ENCODE assay signal across 17 mouse cellular contexts in genomic region chr5:149071546-149071945, GRCm38 (mm10).
DNase-seq lines count a peak whose midpoint lies in the region; ATAC-seq and TF ChIP-seq lines count a peak whose summit lies in the region.
"Had no signal": no experiment of that assay in that cellular context is flagged by ENCODE, and none has a peak within 500 bp of the region (broad histone marks: within the 10 kb centered on the region; RNA-seq: fewer than 3 reads in every experiment).

No protein-coding gene starts in this region.

- no peak for TF ChIP-seq EP300 in CH12.LX (IDR thresholded peaks at IDR 0.05; ENCODE audit: low read length)

- no peak for DNase-seq in forebrain, postnatal 0 days
- no peak for DNase-seq in forebrain, embryonic 11.5 days (ENCODE audit: low spot score)
- DNase-seq in liver, adult 2 months (ENCODE audit: extremely low read depth, low read depth, low spot score): no peak
- DNase-seq in liver, embryonic 11.5 days (ENCODE audit: low spot score): no peak
- DNase-seq in CH12.LX (ENCODE audit: extremely low read depth): no peak
- no peak for DNase-seq in ovary, postnatal 10 days (ENCODE audit: low spot score)
- DNase-seq: adrenal gland, adult 8-10 months; B cell, adult 2 months; cerebellum, postnatal 10 days; heart, postnatal 10 days; right cerebral cortex, postnatal 4 days; thymus, postnatal 25 days had no signal

- in situ Hi-C loops in CH12.LX (cut with MboI; ENCODE audit: low pct_ligation_motif_present, low pct_unique_long_range_greater_than_20kb, low sequenced_read_pairs): no loop called here

- no peaks in the 10 kb centered on the region for H3K9me3 ChIP-seq in forebrain, postnatal 0 days (ENCODE audit: low read length)
- H3K9me3 ChIP-seq in forebrain, embryonic 11.5 days (ENCODE audit: control insufficient read depth, low read length): no peaks in the 10 kb centered on the region
- H3K9me3 ChIP-seq in liver, embryonic 11.5 days (ENCODE audit: control insufficient read depth, low read length): no peaks in the 10 kb centered on the region
- peaks cover 18% of the 10 kb centered on the region for H3K9me3 ChIP-seq in CH12.LX (replicated peaks; ENCODE audit: low read length)
- H3K9me3 ChIP-seq: hindbrain, embryonic 15.5 days; lung, embryonic 15.5 days; midbrain, embryonic 12.5 days had no signal

- no peak overlapping the region for H3K27ac ChIP-seq in forebrain, postnatal 0 days (ENCODE audit: low read depth, low read length)
- H3K27ac ChIP-seq in forebrain, embryonic 11.5 days (ENCODE audit: low read depth, low read length): no peak overlapping the region
- no peak overlapping the region for H3K27ac ChIP-seq in liver, adult 2 months (replicated peaks; ENCODE audit: insufficient read depth, low read depth, low read length)
- no peak overlapping the region for H3K27ac ChIP-seq in liver, embryonic 11.5 days (ENCODE audit: low read depth, low read length)
- H3K27ac ChIP-seq in CH12.LX (ENCODE audit: insufficient read depth, low read depth): no peak overlapping the region
- H3K27ac ChIP-seq in bone marrow macrophage, adult 2 months (ENCODE audit: insufficient read depth, low read depth, low read length): no peak overlapping the region
- H3K27ac ChIP-seq: hindbrain, embryonic 15.5 days; lung, embryonic 15.5 days; midbrain, embryonic 12.5 days had no signal

- H3K79me2 ChIP-seq in liver, adult 2 months (ENCODE audit: control insufficient read depth, insufficient read depth, low read length): no peaks in the 10 kb centered on the region
- no peaks in the 10 kb centered on the region for H3K79me2 ChIP-seq in CH12.LX (replicated peaks; ENCODE audit: control insufficient read depth, extremely low read depth, insufficient read depth, poor library complexity, severe bottlenecking)

- H3K4me1 ChIP-seq in forebrain, postnatal 0 days (ENCODE audit: insufficient read depth): no peaks in the 10 kb centered on the region
- H3K4me1 ChIP-seq in forebrain, embryonic 11.5 days (replicated peaks; ENCODE audit: control insufficient read depth, insufficient read depth, low read length): no peaks in the 10 kb centered on the region
- H3K4me1 ChIP-seq in liver, adult 2 months (ENCODE audit: control insufficient read depth, insufficient read depth, low read length): no peaks in the 10 kb centered on the region
- peaks cover 3% of the 10 kb centered on the region; the same call in 1 of the 2 replicates for H3K4me1 ChIP-seq in liver, embryonic 11.5 days (replicated peaks; ENCODE audit: control insufficient read depth, insufficient read depth, low read length)
- peaks cover 8 to 14% of the 10 kb centered on the region in 2 experiments for H3K4me1 ChIP-seq in CH12.LX (ENCODE audit: control insufficient read depth in 1 of 2, insufficient read depth in 2 of 2)
- H3K4me1 ChIP-seq in bone marrow macrophage, adult 2 months (ENCODE audit: control insufficient read depth, insufficient read depth, low read length): 0 out of 2 replicates have a peak, but pooled peaks cover 3% of the 10 kb centered on the region
- H3K4me1 ChIP-seq: hindbrain, embryonic 15.5 days; lung, embryonic 15.5 days; midbrain, embryonic 12.5 days had no signal

- ATAC-seq in forebrain, postnatal 0 days: no peak
- no peak for ATAC-seq in forebrain, embryonic 11.5 days (replicated peaks; ENCODE audit: low FRiP score)
- ATAC-seq in liver, embryonic 11.5 days (replicated peaks; ENCODE audit: low FRiP score): no peak
- no peak for ATAC-seq in granulocyte monocyte progenitor cell, adult 5-6 weeks (replicated peaks; ENCODE audit: poor library complexity, severe bottlenecking)

- TF ChIP-seq POLR2A in liver, adult 2 months (IDR thresholded peaks at IDR 0.05; ENCODE audit: extremely low read depth, insufficient read depth, low read length): no peak
- no peak for TF ChIP-seq POLR2A in CH12.LX (IDR thresholded peaks at IDR 0.05; ENCODE audit: low read depth, low read length)
- no peak for TF ChIP-seq POLR2A in bone marrow macrophage, adult 2 months (IDR thresholded peaks at IDR 0.05; ENCODE audit: borderline replicate concordance, low read depth, low read length)

- WGBS in forebrain, postnatal 0 days: 94% methylated on average over 5 of the region's 5 CpGs
- 95% methylated on average over 5 of the region's 5 CpGs for WGBS in forebrain, embryonic 11.5 days
- WGBS in liver, adult 2 months: 96% methylated on average over 5 of the region's 5 CpGs
- WGBS in liver, embryonic 11.5 days: 91% methylated on average over 5 of the region's 5 CpGs

- H3K36me3 ChIP-seq in forebrain, postnatal 0 days (ENCODE audit: insufficient read depth): no peaks in the 10 kb centered on the region
- H3K36me3 ChIP-seq in forebrain, embryonic 11.5 days (ENCODE audit: control insufficient read depth, insufficient read depth, low read length): no peaks in the 10 kb centered on the region
- H3K36me3 ChIP-seq in liver, adult 2 months (ENCODE audit: control insufficient read depth, insufficient read depth, low read length): no peaks in the 10 kb centered on the region
- no peaks in the 10 kb centered on the region for H3K36me3 ChIP-seq in liver, embryonic 11.5 days (ENCODE audit: control insufficient read depth, insufficient read depth, low read length)
- no peaks in the 10 kb centered on the region for H3K36me3 ChIP-seq in CH12.LX (replicated peaks in 1 of 2; ENCODE audit: control insufficient read depth in 1 of 2, insufficient read depth in 1 of 2, low read length in 1 of 2)
- H3K36me3 ChIP-seq: hindbrain, embryonic 15.5 days; lung, embryonic 15.5 days; midbrain, embryonic 12.5 days had no signal

- H3K4me2 ChIP-seq in forebrain, postnatal 0 days (ENCODE audit: low read depth): no peak overlapping the region
- H3K4me2 ChIP-seq in forebrain, embryonic 11.5 days (ENCODE audit: low read depth, low read length, severe bottlenecking): no peak overlapping the region
- H3K4me2 ChIP-seq in liver, embryonic 11.5 days: no peak overlapping the region
- H3K4me2 ChIP-seq in CH12.LX (ENCODE audit: insufficient read depth, low read depth, poor library complexity, severe bottlenecking): no peak overlapping the region
- H3K4me2 ChIP-seq: hindbrain, embryonic 15.5 days; lung, embryonic 15.5 days; midbrain, embryonic 12.5 days had no signal

- H3K27me3 ChIP-seq in forebrain, postnatal 0 days (ENCODE audit: insufficient read depth, low read length): no peaks in the 10 kb centered on the region
- H3K27me3 ChIP-seq in forebrain, embryonic 11.5 days (ENCODE audit: control insufficient read depth, insufficient read depth, low read length): no peaks in the 10 kb centered on the region
- no peaks in the 10 kb centered on the region for H3K27me3 ChIP-seq in liver, adult 2 months (ENCODE audit: control insufficient read depth, insufficient read depth, low read length)
- no peaks in the 10 kb centered on the region for H3K27me3 ChIP-seq in liver, embryonic 11.5 days (replicated peaks; ENCODE audit: control insufficient read depth, insufficient read depth, low read length)
- no peaks in the 10 kb centered on the region for H3K27me3 ChIP-seq in CH12.LX (replicated peaks)
- H3K27me3 ChIP-seq: hindbrain, embryonic 15.5 days; lung, embryonic 15.5 days; midbrain, embryonic 12.5 days had no signal

- no peak overlapping the region for H3K4me3 ChIP-seq in forebrain, postnatal 0 days (ENCODE audit: low read depth, low read length)
- H3K4me3 ChIP-seq in forebrain, embryonic 11.5 days (ENCODE audit: low read depth, low read length): no peak overlapping the region
- no peak overlapping the region for H3K4me3 ChIP-seq in liver, adult 2 months (ENCODE audit: insufficient read depth, low read depth, low read length)
- H3K4me3 ChIP-seq in liver, embryonic 11.5 days (ENCODE audit: low read depth, low read length): no peak overlapping the region
- no peak overlapping the region for H3K4me3 ChIP-seq in CH12.LX (replicated peaks in 1 of 3; ENCODE audit: low read depth in 2 of 3, low read length in 2 of 3, poor library complexity in 1 of 3)
- H3K4me3 ChIP-seq in bone marrow macrophage, adult 2 months (ENCODE audit: insufficient read depth, low read length): no peak overlapping the region
- H3K4me3 ChIP-seq: hindbrain, embryonic 15.5 days; lung, embryonic 15.5 days; midbrain, embryonic 12.5 days had no signal

- dilution Hi-C loops in CH12.LX (cut with MboI; ENCODE audit: extremely low pct_ligation_motif_present, extremely low pct_unique_long_range_greater_than_20kb, low sequenced_read_pairs): no loop called here

- TF ChIP-seq CTCF in forebrain, postnatal 0 days (IDR thresholded peaks at IDR 0.05; ENCODE audit: low read depth): peak; percentile 22; the same call in 1 of the 2 replicates
- TF ChIP-seq CTCF in liver, adult 2 months (IDR thresholded peaks at IDR 0.05; ENCODE audit: low read depth, low read length): peak; percentile 34; the same call in 1 of the 2 replicates
- peak in 1 of 2 experiments; percentile 34; a peak in 2 of 4 replicates for TF ChIP-seq CTCF in CH12.LX (conservative IDR thresholded peaks at IDR 0.05 in 1 of 2, IDR thresholded peaks at IDR 0.05 in 1 of 2; ENCODE audit: low read depth in 2 of 2, low read length in 2 of 2)
- TF ChIP-seq CTCF in bone marrow macrophage, adult 2 months (IDR thresholded peaks at IDR 0.05; ENCODE audit: low read depth, low read length): 0 out of 2 replicates have a peak, but pooled peaks have one; percentile 18

- H3K9ac ChIP-seq in forebrain, postnatal 0 days: no peak overlapping the region
- H3K9ac ChIP-seq in forebrain, embryonic 11.5 days (ENCODE audit: low read length): no peak overlapping the region
- no peak overlapping the region for H3K9ac ChIP-seq in liver, adult 2 months (ENCODE audit: low read depth, low read length)
- H3K9ac ChIP-seq in liver, embryonic 11.5 days (ENCODE audit: low read depth, low read length): no peak overlapping the region
- H3K9ac ChIP-seq in CH12.LX (ENCODE audit: insufficient read depth, low read depth): no peak overlapping the region
- H3K9ac ChIP-seq: hindbrain, embryonic 15.5 days; lung, embryonic 15.5 days; midbrain, embryonic 12.5 days had no signal

- TF ChIP-seq RAD21 in CH12.LX (IDR thresholded peaks at IDR 0.05; ENCODE audit: low read depth, low read length): no peak; the same call in 1 of the 2 replicates

TF ChIP-seq in CH12.LX, 34 proteins besides CTCF, POLR2A, EP300 and RAD21:
- TF ChIP-seq MAFK (IDR thresholded peaks at IDR 0.05; ENCODE audit: insufficient replicate concordance, low read length): no peak
- no peak for TF ChIP-seq USF2 (conservative IDR thresholded peaks at IDR 0.05; ENCODE audit: low read depth, low read length)
- TF ChIP-seq TBP (conservative IDR thresholded peaks at IDR 0.05; ENCODE audit: low read depth, low read length): no peak
- peak; percentile 33; the same call in 1 of the 2 replicates for TF ChIP-seq SMC3 (IDR thresholded peaks at IDR 0.05; ENCODE audit: low read depth, low read length)
- no peak for TF ChIP-seq ZMIZ1 (IDR thresholded peaks at IDR 0.05; ENCODE audit: low read depth, low read length)
- no peak for TF ChIP-seq E2F4 (IDR thresholded peaks at IDR 0.05; ENCODE audit: insufficient replicate concordance, low read depth, low read length)
- no peak for TF ChIP-seq CHD2 (IDR thresholded peaks at IDR 0.05; ENCODE audit: low read length)
- no peak for TF ChIP-seq MAX (IDR thresholded peaks at IDR 0.05; ENCODE audit: low read length)
TF ChIP-seq in CH12.LX: peak in this region for 1.
